Mouse (Mus musculus) bone marrow, adult 2 months (tissue): ENCODE results near the gene Tube1. TPM values are rescaled to one million over a fixed set of nuclear protein-coding genes. Genes with fewer than 3 reads are reported as not detected.
A peak's percentile ranks its signal among the peaks of the same experiment; 100 is the strongest.

Source experiments
- H3K27ac ChIP-seq: fragments of 200-500 bp; 2 replicates; pipeline ENCODE4 v1.5.1; 2012; ENCODE audit warnings: low read depth, mild to moderate bottlenecking, control low read depth, inconsistent platforms, low read length; ENCODE audit not compliant: control insufficient read depth, poor library complexity, insufficient read depth
- H3K4me1 ChIP-seq: fragments of 200-500 bp; 2 replicates; pipeline ENCODE4 v1.6.1; 2011; ENCODE audit warnings: low read length; ENCODE audit not compliant: control insufficient read depth, insufficient read depth
- H3K4me3 ChIP-seq: fragments of 200-500 bp; replicated peaks from 2 replicates; pipeline ENCODE3; 2011; ENCODE audit warnings: mild to moderate bottlenecking, low read depth, low read length, control low read depth; ENCODE audit not compliant: control insufficient read depth
- CTCF ChIP-seq: fragments of 200-500 bp; IDR thresholded peaks from 2 replicates; pipeline ENCODE4 v1.5.1; 2011; ENCODE audit warnings: low read length, control low read depth; ENCODE audit not compliant: control insufficient read depth, insufficient read depth
- POLR2A ChIP-seq: fragments of 200-500 bp; IDR thresholded peaks from 2 replicates; pipeline ENCODE4 v1.6.1; 2011; ENCODE audit warnings: low read depth, mild to moderate bottlenecking, control low read depth, low read length, borderline replicate concordance; ENCODE audit not compliant: control insufficient read depth
- WGBS: fragments of 180-500 bp; shearing (Covaris S2); methylation state at CpG from one replicate; pipeline ENCODE4 v1.1.7; 2018; 5-methylcytosine and 5-hydroxymethylcytosine counted together
- polyA plus RNA-seq: library from polyadenylated mRNA; stranded (reverse); fragments of >200 nt; gene quantifications from 2 replicates; pipeline ENCODE4 v1.2.4, GENCODE M21; 2011; ENCODE audit warnings: low replicate concordance; ENCODE audit not compliant: missing spikeins, insufficient read depth, insufficient read length

Tube1 gene
- polyA plus RNA-seq, 1 experiment: 2.2 TPM

- no peak overlapping the region for H3K4me3 ChIP-seq
- H3K27ac ChIP-seq: 0 out of 2 replicates have a peak overlapping the region, but pooled peaks have one; percentile 19
- peaks cover 9% of the 10 kb centered on the region; the same call in 1 of the 2 replicates for H3K4me1 ChIP-seq
- no peak for TF ChIP-seq POLR2A
- TF ChIP-seq CTCF: no peak
- 84% methylated on average over 1 of the region's 1 CpGs for WGBS
Observed at GRCm38 (mm10) chr10:39161406-39161805, 27.6 kb downstream of the Tube1 start.

GRCm38 (mm10) chr10:39162666-39163484 lies 29.1 kb downstream of the Tube1 start:
- H3K4me3 ChIP-seq: no peak overlapping the region
- peaks cover 9% of the 10 kb centered on the region; the same call in 1 of the 2 replicates for H3K4me1 ChIP-seq
- 74% methylated on average over 18 of the region's 18 CpGs for WGBS
- TF ChIP-seq POLR2A (no peak), CTCF (no peak)
- no peak overlapping the region for H3K27ac ChIP-seq

- Histone ChIP-seq H3K4me1 (peaks cover 9% of the 10 kb centered on the region; the same call in 1 of the 2 replicates), H3K27ac (no peak within 1 kb of the TSS), H3K4me3 (no peak within 1 kb of the TSS)
- 86% methylated on average over 10 of the region's 10 CpGs for WGBS
- TF ChIP-seq POLR2A (no peak), CTCF (no peak)
Observed at GRCm38 (mm10) chr10:39163694-39164093, 29.9 kb downstream of the Tube1 start, which contains the start of gene Ccn6. Gene Ccn6 (minus strand): TSS chr10:39163794.

- 34% methylated on average over 11 of the region's 11 CpGs for WGBS
- no peak overlapping the region for H3K27ac ChIP-seq
- no peak overlapping the region for H3K4me3 ChIP-seq
Observed at GRCm38 (mm10) chr10:39165632-39166115, 31.9 kb downstream of the Tube1 start.

GRCm38 (mm10) chr10:39167611-39168010 lies 33.8 kb downstream of the Tube1 start:
- Histone ChIP-seq H3K4me1 (peaks cover 3% of the 10 kb centered on the region; the same call in 1 of the 2 replicates), H3K27ac (no peak overlapping the region), H3K4me3 (no peak overlapping the region)
- WGBS: 81% methylated on average over 11 of the region's 11 CpGs
- TF ChIP-seq CTCF: no peak

More at GRCm38 (mm10) chr10:39165632-39166115, 31.9 kb downstream of the Tube1 start:
- H3K4me1 ChIP-seq: peaks cover 8% of the 10 kb centered on the region; the same call in 1 of the 2 replicates
- TF ChIP-seq CTCF: no peak
- TF ChIP-seq POLR2A: no peak

- no peak overlapping the region for H3K27ac ChIP-seq
- H3K4me3 ChIP-seq: no peak overlapping the region
- peaks cover 3% of the 10 kb centered on the region; the same call in 1 of the 2 replicates for H3K4me1 ChIP-seq
- no peak for TF ChIP-seq POLR2A
- TF ChIP-seq CTCF: no peak
- WGBS: 54% methylated on average over 9 of the region's 9 CpGs
Observed at GRCm38 (mm10) chr10:39169642-39170041, 35.9 kb downstream of the Tube1 start.

- 15% methylated on average over 8 of the region's 8 CpGs for WGBS
- H3K27ac ChIP-seq: no peak overlapping the region
- peaks cover 3% of the 10 kb centered on the region; the same call in 1 of the 2 replicates for H3K4me1 ChIP-seq
- no peak for TF ChIP-seq POLR2A
- TF ChIP-seq CTCF: peak; percentile 84
- no peak overlapping the region for H3K4me3 ChIP-seq
Observed at GRCm38 (mm10) chr10:39170181-39170580, 36.4 kb downstream of the Tube1 start.

- Histone ChIP-seq H3K27ac (no peak overlapping the region), H3K4me1 (peaks cover 3% of the 10 kb centered on the region; the same call in 1 of the 2 replicates), H3K4me3 (no peak overlapping the region)
- TF ChIP-seq CTCF (no peak), POLR2A (no peak)
- whole genome bisulfite sequencing: 13% methylated on average over 6 of the region's 6 CpGs
Observed at GRCm38 (mm10) chr10:39170706-39171105, 36.9 kb downstream of the Tube1 start.

- TF ChIP-seq CTCF (peak; percentile 95), POLR2A (peak; percentile 43; the same call in 1 of the 2 replicates)
- Histone ChIP-seq H3K4me1 (peaks cover 3% of the 10 kb centered on the region; the same call in 1 of the 2 replicates), H3K4me3 (peak overlapping the region; percentile 70), H3K27ac (peak overlapping the region; percentile 77)
- under 1% methylated on average over 19 of the region's 19 CpGs for WGBS
Observed at GRCm38 (mm10) chr10:39171134-39171533, 37.4 kb downstream of the Tube1 start.
